Comparison of ENCODE assay signal across 30 mouse cellular contexts in the genomic region with DNA sequence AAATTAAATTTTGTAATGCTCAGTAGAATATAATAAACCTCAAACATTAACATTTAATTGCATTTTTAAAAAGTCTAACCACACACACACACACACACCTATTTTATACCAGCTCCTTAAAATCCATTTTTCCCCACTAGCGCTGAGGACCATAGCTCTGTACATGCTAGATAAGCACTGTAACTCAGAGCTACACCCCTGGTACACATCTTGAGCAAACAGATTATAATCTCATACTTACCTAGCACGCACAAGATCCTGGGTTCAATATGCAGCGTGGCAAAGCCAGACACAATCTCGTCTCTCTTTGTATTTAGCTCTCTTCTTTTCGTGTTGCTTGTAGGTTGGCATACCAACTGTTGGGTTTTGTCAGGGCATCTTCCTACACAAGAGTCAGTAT. TPM values are rescaled to one million over a fixed set of nuclear protein-coding genes. Genes with fewer than 3 reads are reported as not detected.
DNase-seq lines count a peak whose midpoint lies in the region; ATAC-seq and TF ChIP-seq lines count a peak whose summit lies in the region.
"Had no signal": no experiment of that assay in that cellular context is flagged by ENCODE, and none has a peak within 500 bp of the region (broad histone marks: within the 10 kb centered on the region; RNA-seq: fewer than 3 reads in every experiment).

No protein-coding gene starts in this region.

- no peaks in the 10 kb centered on the region for H3K9me3 ChIP-seq in G1E (replicated peaks)
- no peaks in the 10 kb centered on the region for H3K9me3 ChIP-seq in liver, embryonic 12.5 days (replicated peaks)
- H3K9me3 ChIP-seq: forebrain, embryonic 10.5 days; intestine, embryonic 15.5 days; limb, embryonic 10.5 days; megakaryocyte, embryonic 14.5 days; neural tube, embryonic 12.5 days had no signal

- ATAC-seq in G1E (ENCODE audit: extremely low read depth, insufficient number of reproducible peaks, low FRiP score, poor library complexity, severe bottlenecking) = peak; percentile 67
- peak; percentile 92 for ATAC-seq in liver, embryonic 12.5 days
- ATAC-seq in megakaryocyte progenitor cell, adult 5-6 weeks (replicated peaks; ENCODE audit: poor library complexity) = peak; percentile 76
- ATAC-seq: activated CD4-positive, CD25-positive, alpha-beta regulatory T cell, adult 4 months; forebrain, postnatal 0 days; intestine, embryonic 15.5 days; lung, postnatal 0 days had no signal

- peaks cover 30% of the 10 kb centered on the region for H3K36me3 ChIP-seq in G1E (replicated peaks)
- peaks cover 21% of the 10 kb centered on the region for H3K36me3 ChIP-seq in liver, embryonic 12.5 days

- no peaks in the 10 kb centered on the region; the same call in 1 of the 2 replicates for H3K27me3 ChIP-seq in G1E (ENCODE audit: insufficient read depth, low read length)
- H3K27me3 ChIP-seq in liver, embryonic 12.5 days (replicated peaks) = no peaks in the 10 kb centered on the region
- H3K27me3 ChIP-seq: intestine, embryonic 15.5 days; neural tube, embryonic 12.5 days had no signal

- no peak overlapping the region for H3K4me3 ChIP-seq in G1E (ENCODE audit: low read depth, low read length)
- no peak overlapping the region for H3K4me3 ChIP-seq in liver, embryonic 12.5 days
- H3K4me3 ChIP-seq: forebrain, embryonic 10.5 days; heart, adult 2 months; intestine, embryonic 15.5 days; limb, embryonic 10.5 days; megakaryocyte, embryonic 14.5 days; neural tube, embryonic 12.5 days had no signal

- H3K4me2 ChIP-seq in liver, embryonic 12.5 days = peak overlapping the region; percentile 50
- H3K4me2 ChIP-seq: hindbrain, embryonic 14.5 days; intestine, embryonic 15.5 days; neural tube, embryonic 12.5 days had no signal

- peak overlapping the region; percentile 45; the same call in 1 of the 2 replicates for H3K9ac ChIP-seq in liver, embryonic 12.5 days
- H3K9ac ChIP-seq: forebrain, postnatal 0 days; hindbrain, embryonic 14.5 days; intestine, embryonic 15.5 days; neural tube, embryonic 12.5 days had no signal

- WGBS in liver, embryonic 12.5 days (ENCODE audit: insufficient replicate concordance) = 35% methylated on average over 5 of the region's 5 CpGs

- peaks cover 23% of the 10 kb centered on the region for H3K4me1 ChIP-seq in G1E (ENCODE audit: insufficient read depth, low read depth, low read length)
- peaks cover 48% of the 10 kb centered on the region for H3K4me1 ChIP-seq in liver, embryonic 12.5 days
- H3K4me1 ChIP-seq: intestine, embryonic 15.5 days; neural tube, embryonic 12.5 days had no signal

- H3K27ac ChIP-seq in liver, embryonic 12.5 days = peak overlapping the region; percentile 73
- H3K27ac ChIP-seq: forebrain, embryonic 10.5 days; heart, adult 2 months; hindbrain, embryonic 14.5 days; intestine, embryonic 15.5 days; limb, embryonic 10.5 days; neural tube, embryonic 12.5 days had no signal

- TF ChIP-seq CTCF in G1E (IDR thresholded peaks at IDR 0.05; ENCODE audit: low read depth, low read length) = no peak

- no peak for DNase-seq in G1E (ENCODE audit: low spot score)
- peak; percentile 65 for DNase-seq in c-Kit-positive CD71-positive TER-119-positive erythroid progenitor cells, embryonic 14.5 days (ENCODE audit: low spot score)
- DNase-seq in lung, postnatal 25 days (ENCODE audit: low spot score) = no peak
- no peak for DNase-seq in lung, postnatal 36 days
- DNase-seq in layer of hippocampus, postnatal 10 days (ENCODE audit: low spot score in 2 of 2) = no peak
- DNase-seq: adrenal gland, adult 8-10 months; cerebellum, adult 2 months; cerebellum, postnatal 36 days; forebrain, postnatal 0 days; gastrocnemius, postnatal 25 days; heart, adult 2 months; kidney, adult 8-10 months; kidney, postnatal 10 days; midbrain, embryonic 14.5 days; right cerebral cortex, postnatal 25 days; spleen, adult 18-20 months; thymus, adult 2 months had no signal

RNA-seq across cellular contexts. Expression of gene Cfap126, which starts 10.7 kb away (rescaled TPM):
- 10.0 and 11.9 TPM in 2 replicates for total RNA-seq in G1E (2014; fragmentation: Nextera tagmentation)
- total RNA-seq in G1E (2017) = 0.64 and 0.76 TPM in 2 replicates
- 0.81 and 1.0 TPM in 2 replicates for polyA plus RNA-seq in G1E (2012)
- 2.1 and 2.3 TPM in 2 replicates for polyA plus RNA-seq in liver, embryonic 12.5 days (2016; fragmentation: Nextera tagmentation; extraction: Ambion mirVana)
- total RNA-seq in megakaryocyte progenitor cell, adult 5-6 weeks (2015) = 2.0 and 4.2 TPM in 2 replicates
- 1.0 and 4.8 TPM in 2 replicates for total RNA-seq in megakaryocyte progenitor cell, adult 5-6 weeks (2017)
- 1 to 10 TPM; 3.1 to 3.3 TPM for total RNA-seq in layer of hippocampus, postnatal 10 days (2021)
- total RNA-seq: ES-E14 had no signal

RNA-seq across cellular contexts. Expression of gene Sdhc, which starts 26.0 kb away (rescaled TPM):
- total RNA-seq in G1E (2014; fragmentation: Nextera tagmentation) (225 and 249 TPM in 2 replicates), G1E (2017) (40.5 and 45.0 TPM in 2 replicates)
- 67.1 and 158 TPM in 2 replicates for polyA plus RNA-seq in G1E (2012)
- polyA plus RNA-seq in liver, embryonic 12.5 days (2016; fragmentation: Nextera tagmentation; extraction: Ambion mirVana) = 140 and 155 TPM in 2 replicates
- 154 and 160 TPM in 2 replicates for total RNA-seq in megakaryocyte progenitor cell, adult 5-6 weeks (2015)
- total RNA-seq in megakaryocyte progenitor cell, adult 5-6 weeks (2017) = 63.2 and 69.4 TPM in 2 replicates
- total RNA-seq in layer of hippocampus, postnatal 10 days (2021) = 100 to 1,000 TPM; 223 to 233 TPM

RNA-seq across cellular contexts. Expression of gene Mpz, which starts 26.1 kb away (rescaled TPM):
- not detected in 2 replicates for total RNA-seq in G1E (2014; fragmentation: Nextera tagmentation)
- total RNA-seq in G1E (2017) = not detected in 2 replicates
- 0.29 TPM in 1 of 2 replicates, not detected in the other for polyA plus RNA-seq in G1E (2012)
- 0.10 and 0.18 TPM in 2 replicates for polyA plus RNA-seq in liver, embryonic 12.5 days (2016; fragmentation: Nextera tagmentation; extraction: Ambion mirVana)
- total RNA-seq in megakaryocyte progenitor cell, adult 5-6 weeks (2015) = not detected in 2 replicates
- not detected in 2 replicates for total RNA-seq in megakaryocyte progenitor cell, adult 5-6 weeks (2017)
- not detected for total RNA-seq in layer of hippocampus, postnatal 10 days (2021)
- total RNA-seq: layer of hippocampus, postnatal 14 days had no signal
- polyA plus RNA-seq: activated CD4-positive, CD25-positive, alpha-beta regulatory T cell, adult 4 months; heart, embryonic 14.5 days had no signal

RNA-seq across cellular contexts. Expression of gene Fcgr3, which starts 59.7 kb away (rescaled TPM):
- total RNA-seq in G1E (2014; fragmentation: Nextera tagmentation) = 7.3 and 9.3 TPM in 2 replicates
- total RNA-seq in G1E (2017) = 99.6 and 123 TPM in 2 replicates
- 0.91 and 1.5 TPM in 2 replicates for polyA plus RNA-seq in G1E (2012)
- polyA plus RNA-seq in liver, embryonic 12.5 days (2016; fragmentation: Nextera tagmentation; extraction: Ambion mirVana) = 16.1 and 17.0 TPM in 2 replicates
- total RNA-seq in megakaryocyte progenitor cell, adult 5-6 weeks (2015) = 384 and 416 TPM in 2 replicates
- total RNA-seq in megakaryocyte progenitor cell, adult 5-6 weeks (2017) = 406 and 474 TPM in 2 replicates
- total RNA-seq in layer of hippocampus, postnatal 10 days (2021) = 10 to 100 TPM; 10.5 to 12.7 TPM
